In genomic region chr12:20921398-20922023, GRCm38 (mm10) we compare ENCODE assay signal across 8 mouse cellular contexts.
DNase-seq lines count a peak whose midpoint lies in the region; ATAC-seq and TF ChIP-seq lines count a peak whose summit lies in the region.
"Not testable (repeated sequence)": the region's sequence is repeated elsewhere in the genome, so short reads cannot be mapped to it uniquely, and the experiment has no call there.

No protein-coding gene starts in this region.

- peaks cover 12% of the 10 kb centered on the region for H3K9me3 ChIP-seq in embryonic facial prominence, embryonic 12.5 days
- not testable (repeated sequence) for H3K9me3 ChIP-seq in hindbrain, postnatal 0 days (ENCODE audit: low read length); limb, embryonic 10.5 days (replicated peaks); lung, embryonic 16.5 days (ENCODE audit: control insufficient read depth, low read length); neural tube, embryonic 14.5 days (ENCODE audit: control insufficient read depth, low read length)

- ATAC-seq in embryonic facial prominence, embryonic 12.5 days (ENCODE audit: insufficient number of reproducible peaks, insufficient read depth, low FRiP score, low TSS enrichment); hindbrain, postnatal 0 days; lung, embryonic 16.5 days (ENCODE audit: low read depth): not testable (repeated sequence)
- peak; percentile 28; the same call in 1 of the 2 replicates for ATAC-seq in neural tube, embryonic 14.5 days (ENCODE audit: low read depth)

- WGBS in embryonic facial prominence, embryonic 12.5 days, result 14% methylated on average over 14 of the region's 15 CpGs
- WGBS in hindbrain, postnatal 0 days, result 15% methylated on average over 12 of the region's 15 CpGs
- 13% methylated on average over 15 of the region's 15 CpGs for WGBS in limb, embryonic 10.5 days
- WGBS in lung, embryonic 16.5 days, result 15% methylated on average over 12 of the region's 15 CpGs
- WGBS in neural tube, embryonic 14.5 days, result 13% methylated on average over 12 of the region's 15 CpGs

- H3K27me3 ChIP-seq in embryonic facial prominence, embryonic 12.5 days; hindbrain, postnatal 0 days (ENCODE audit: insufficient read depth, low read length); limb, embryonic 10.5 days (ENCODE audit: low read depth, poor library complexity, severe bottlenecking); lung, embryonic 16.5 days (ENCODE audit: control insufficient read depth, insufficient read depth, low read depth, low read length); neural tube, embryonic 14.5 days (ENCODE audit: control insufficient read depth, insufficient read depth, low read length): not testable (repeated sequence)

- H3K27ac ChIP-seq in embryonic facial prominence, embryonic 12.5 days, result not testable (repeated sequence)
- H3K27ac ChIP-seq in hindbrain, postnatal 0 days, result peak overlapping the region; percentile 91; the same call in 1 of the 2 replicates
- peak overlapping the region; percentile 96 for H3K27ac ChIP-seq in limb, embryonic 10.5 days
- peak overlapping the region; percentile 10; the same call in 1 of the 2 replicates for H3K27ac ChIP-seq in lung, embryonic 16.5 days (ENCODE audit: low read length)
- H3K27ac ChIP-seq in neural tube, embryonic 14.5 days (ENCODE audit: low read depth, low read length), result peak overlapping the region; percentile 83; the same call in 1 of the 2 replicates

- peak; percentile 9 for DNase-seq in adrenal gland, adult 8-10 months
- peak; percentile 7 for DNase-seq in heart, adult 8-10 months (ENCODE audit: low spot score)
- DNase-seq in hindbrain, postnatal 0 days (ENCODE audit: low spot score), result not testable (repeated sequence)
- peak; percentile 42 for DNase-seq in limb, embryonic 10.5 days (ENCODE audit: low spot score)
- peak; percentile 23 for DNase-seq in urinary bladder, postnatal 25 days (ENCODE audit: low spot score)

- H3K4me1 ChIP-seq in embryonic facial prominence, embryonic 12.5 days; hindbrain, postnatal 0 days (ENCODE audit: insufficient read depth, low read length); limb, embryonic 10.5 days; lung, embryonic 16.5 days (replicated peaks; ENCODE audit: control insufficient read depth, insufficient read depth, low read length); neural tube, embryonic 14.5 days (ENCODE audit: control insufficient read depth, insufficient read depth, low read length): not testable (repeated sequence)

- TF ChIP-seq CTCF in hindbrain, postnatal 0 days (IDR thresholded peaks at IDR 0.05; ENCODE audit: low read depth), result 0 out of 2 replicates have a peak, but pooled peaks have one; percentile 18

- H3K9ac ChIP-seq in embryonic facial prominence, embryonic 12.5 days, result not testable (repeated sequence)
- H3K9ac ChIP-seq in hindbrain, postnatal 0 days (replicated peaks; ENCODE audit: low read length), result peak overlapping the region; percentile 80; the same call in 1 of the 2 replicates
- peak overlapping the region; percentile 90 for H3K9ac ChIP-seq in lung, embryonic 16.5 days (ENCODE audit: low read length)
- peak overlapping the region; percentile 91; the same call in 1 of the 2 replicates for H3K9ac ChIP-seq in neural tube, embryonic 14.5 days (replicated peaks; ENCODE audit: low read depth, low read length)

- H3K4me3 ChIP-seq in embryonic facial prominence, embryonic 12.5 days, result peak overlapping the region; percentile 88
- H3K4me3 ChIP-seq in hindbrain, postnatal 0 days (ENCODE audit: low read length), result peak overlapping the region; percentile 76
- H3K4me3 ChIP-seq in limb, embryonic 10.5 days, result peak overlapping the region; percentile 78
- peak overlapping the region; percentile 81 for H3K4me3 ChIP-seq in lung, embryonic 16.5 days (ENCODE audit: low read length)
- peak overlapping the region; percentile 66 for H3K4me3 ChIP-seq in neural tube, embryonic 14.5 days (ENCODE audit: low read depth, low read length)

- peak overlapping the region; percentile 39 for H3K4me2 ChIP-seq in embryonic facial prominence, embryonic 12.5 days (replicated peaks)
- peak overlapping the region; percentile 53 for H3K4me2 ChIP-seq in hindbrain, postnatal 0 days (ENCODE audit: low read depth, low read length)
- peak overlapping the region; percentile 50 for H3K4me2 ChIP-seq in lung, embryonic 16.5 days (ENCODE audit: low read depth, low read length)
- H3K4me2 ChIP-seq in neural tube, embryonic 14.5 days (ENCODE audit: low read depth, low read length), result peak overlapping the region; percentile 16; the same call in 1 of the 2 replicates

- H3K36me3 ChIP-seq in embryonic facial prominence, embryonic 12.5 days, result peaks cover 16% of the 10 kb centered on the region
- not testable (repeated sequence) for H3K36me3 ChIP-seq in hindbrain, postnatal 0 days (ENCODE audit: insufficient read depth, low read length); lung, embryonic 16.5 days (ENCODE audit: control insufficient read depth, insufficient read depth, low read length); neural tube, embryonic 14.5 days (ENCODE audit: control insufficient read depth, insufficient read depth, low read length)
- peaks cover 30% of the 10 kb centered on the region for H3K36me3 ChIP-seq in limb, embryonic 10.5 days
